Mouse (Mus musculus): ENCODE results near the gene Kif20b. TPM values are rescaled to one million over a fixed set of nuclear protein-coding genes. Genes with fewer than 3 reads are reported as not detected.

Kif20b gene
- polyA plus RNA-seq, 1 experiment: 0.34 TPM

DNA sequence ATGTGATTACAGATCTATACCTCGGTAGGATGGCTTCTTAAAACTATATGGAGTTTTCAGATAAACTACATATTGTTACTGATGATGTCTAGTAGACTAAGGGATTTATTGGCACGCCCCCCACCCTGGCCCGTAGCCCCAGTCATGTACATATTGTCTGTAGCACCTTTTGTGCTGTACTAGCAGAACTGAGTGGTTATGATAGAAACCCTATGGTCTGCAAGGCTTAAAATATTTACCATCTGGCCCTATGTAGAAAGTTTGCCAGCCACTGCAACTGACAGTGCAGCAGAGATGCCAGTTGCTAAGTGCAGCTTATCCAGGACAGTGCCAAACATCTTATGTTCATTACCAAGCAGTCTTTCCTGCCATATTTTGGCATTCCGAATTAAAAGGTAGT, 68.3 kb downstream of the Kif20b start:
- Histone ChIP-seq H3K4me3 (replicated peaks; ENCODE audit: extremely low read depth, low read depth, low read length) (no peak overlapping the region), H3K4me1 (ENCODE audit: control insufficient read depth, insufficient read depth, low read length) (no peaks in the 10 kb centered on the region)
- 62% methylated on average over 4 of the region's 4 CpGs for WGBS
- no peak for DNase-seq
- no peak for TF ChIP-seq POLR2A (IDR thresholded peaks at IDR 0.05; ENCODE audit: borderline replicate concordance, extremely low read depth, low read depth, low read length)
- no peak for TF ChIP-seq CTCF (IDR thresholded peaks at IDR 0.05; ENCODE audit: insufficient read depth, low read length)

- WGBS: 15% methylated on average over 1 of the region's 1 CpGs
- DNase-seq: peak; percentile 4
Observed at GRCm38 (mm10) chr19:34992969-34993527, 70.9 kb downstream of the Kif20b start.

DNA sequence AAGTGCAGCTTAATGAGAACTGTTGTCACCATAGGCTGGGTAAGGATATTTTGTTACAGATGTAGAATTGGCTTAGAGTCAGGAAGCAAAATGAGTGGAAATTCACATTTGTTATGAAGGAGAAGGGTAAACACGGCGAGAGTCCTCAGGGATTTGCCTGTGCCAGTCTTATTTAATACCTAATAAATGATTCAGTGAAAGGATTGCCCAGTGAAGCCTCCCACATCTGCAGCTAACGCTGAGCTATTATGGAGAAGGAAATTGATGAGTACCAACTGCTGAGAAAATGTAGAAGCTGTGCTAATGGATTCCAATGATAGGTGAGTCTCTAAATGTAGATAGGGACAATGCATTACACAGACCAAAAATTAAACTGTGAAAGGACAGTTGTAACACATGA, 92.9 kb downstream of the Kif20b start:
- TF ChIP-seq POLR2A (IDR thresholded peaks at IDR 0.05; ENCODE audit: borderline replicate concordance, extremely low read depth, low read depth, low read length) (no peak), CTCF (IDR thresholded peaks at IDR 0.05; ENCODE audit: insufficient read depth, low read length) (no peak)
- Histone ChIP-seq H3K4me3 (replicated peaks; ENCODE audit: extremely low read depth, low read depth, low read length) (no peak overlapping the region), H3K4me1 (ENCODE audit: control insufficient read depth, insufficient read depth, low read length) (no peaks in the 10 kb centered on the region)
- no peak for DNase-seq
- WGBS: 69% methylated on average over 3 of the region's 3 CpGs

More at GRCm38 (mm10) chr19:34992969-34993527, 70.9 kb downstream of the Kif20b start:
- H3K4me3 ChIP-seq (replicated peaks; ENCODE audit: extremely low read depth, low read depth, low read length): no peak overlapping the region
- TF ChIP-seq CTCF (IDR thresholded peaks at IDR 0.05; ENCODE audit: insufficient read depth, low read length): no peak
- TF ChIP-seq POLR2A (IDR thresholded peaks at IDR 0.05; ENCODE audit: borderline replicate concordance, extremely low read depth, low read depth, low read length): no peak
- H3K4me1 ChIP-seq (ENCODE audit: control insufficient read depth, insufficient read depth, low read length): no peaks in the 10 kb centered on the region

- H3K4me3 ChIP-seq (replicated peaks; ENCODE audit: extremely low read depth, low read depth, low read length): no peak overlapping the region
- TF ChIP-seq POLR2A (IDR thresholded peaks at IDR 0.05; ENCODE audit: borderline replicate concordance, extremely low read depth, low read depth, low read length): no peak
- TF ChIP-seq CTCF (IDR thresholded peaks at IDR 0.05; ENCODE audit: insufficient read depth, low read length): no peak
Observed at GRCm38 (mm10) chr19:35017474-35018208, 95.5 kb downstream of the Kif20b start.

GRCm38 (mm10) chr19:35018209-35018581, 96.0 kb downstream of the Kif20b start:
- DNase-seq: no peak
- Histone ChIP-seq H3K4me1 (ENCODE audit: control insufficient read depth, insufficient read depth, low read length) (no peaks in the 10 kb centered on the region), H3K4me3 (replicated peaks; ENCODE audit: extremely low read depth, low read depth, low read length) (no peak overlapping the region)
- WGBS: 43% methylated on average over 4 of the region's 4 CpGs
- TF ChIP-seq CTCF (IDR thresholded peaks at IDR 0.05; ENCODE audit: insufficient read depth, low read length) (no peak), POLR2A (IDR thresholded peaks at IDR 0.05; ENCODE audit: borderline replicate concordance, extremely low read depth, low read depth, low read length) (no peak)

More at GRCm38 (mm10) chr19:35017474-35018208, 95.5 kb downstream of the Kif20b start:
- H3K4me1 ChIP-seq (ENCODE audit: control insufficient read depth, insufficient read depth, low read length): no peaks in the 10 kb centered on the region
- no peak for DNase-seq
- 51% methylated on average over 4 of the region's 4 CpGs for WGBS

Other genes starting within 250 kb of the Kif20b start
- gene Slc16a12, start 175.1 kb upstream of the Kif20b start, polyA plus RNA-seq (2012; rRNA removed): 2.9 and 3.8 TPM in 2 replicates
- 1.4 and 2.6 TPM in 2 replicates for gene Pank1, start 42.9 kb upstream of the Kif20b start, polyA plus RNA-seq (2012; rRNA removed)